Mouse (Mus musculus) erythroblast, adult 5-6 weeks (primary cell): ENCODE results near the gene Prkcg. TPM values are rescaled to one million over a fixed set of nuclear protein-coding genes. Genes with fewer than 3 reads are reported as not detected.

Source experiments
- ATAC-seq: replicated peaks from 2 replicates; pipeline ENCODE4 v1.8.0; 2016; ENCODE audit warnings: moderate number of reproducible peaks, mild to moderate bottlenecking, moderate TSS enrichment, inconsistent platforms; ENCODE audit not compliant: poor library complexity, low FRiP score, severe bottlenecking
- total RNA-seq, 2 experiments: library from RNA; stranded (forward) in 1 of 2; stranded (reverse) in 1 of 2; fragments of 150-400 nt in 1 of 2; fragments of 200-764, 138-1000 nt in 1 of 2; gene quantifications; 2 replicates each; pipeline versions ENCODE4 v1.2.3 to v1.2.4; 2015 to 2017; ENCODE audit warnings: low replicate concordance in 2 of 2

Gene Prkcg
- total RNA-seq, 2 experiments from 2014 or later = 0.77 TPM; not detected in 1

DNA sequence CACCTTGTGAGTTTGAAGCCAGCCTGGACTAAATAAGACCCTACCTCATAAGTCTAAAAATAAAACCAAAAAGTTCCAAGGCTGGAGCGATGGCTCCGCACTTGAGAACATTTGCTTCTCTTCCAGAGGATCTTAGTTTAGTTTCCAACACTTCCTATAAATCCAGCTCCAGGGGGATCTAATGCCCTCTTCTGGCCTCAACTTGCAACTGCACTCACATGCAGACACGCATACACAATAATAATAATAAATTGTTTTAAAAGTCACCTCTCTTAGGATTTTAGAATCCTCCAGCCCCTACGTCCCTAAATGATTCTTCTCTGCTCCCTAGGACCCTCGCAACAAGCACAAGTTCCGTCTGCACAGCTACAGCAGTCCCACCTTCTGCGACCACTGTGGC lies 21.3 kb downstream of the Prkcg start:
- ATAC-seq = no peak

DNA sequence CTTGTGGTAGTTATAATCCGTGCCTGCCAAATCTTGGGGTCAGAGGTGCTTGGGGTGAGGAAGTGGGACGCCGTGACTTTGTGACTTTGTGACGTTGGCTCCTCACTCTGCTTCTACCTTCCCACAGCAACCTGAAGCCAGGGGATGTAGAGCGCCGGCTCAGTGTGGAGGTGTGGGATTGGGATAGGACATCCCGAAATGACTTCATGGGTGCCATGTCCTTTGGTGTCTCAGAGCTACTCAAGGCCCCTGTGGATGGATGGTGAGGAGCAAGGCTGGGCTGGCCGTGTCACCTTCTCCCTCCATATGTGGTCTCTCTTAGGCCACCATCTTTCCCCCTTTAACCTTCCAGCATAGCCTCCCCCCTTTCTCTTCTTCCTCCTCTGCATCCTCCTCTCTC lies 24.6 kb downstream of the Prkcg start:
- no peak for ATAC-seq

GRCm38 (mm10) chr7:3314121-3314520 lies 25.1 kb downstream of the Prkcg start:
- ATAC-seq = no peak

DNA sequence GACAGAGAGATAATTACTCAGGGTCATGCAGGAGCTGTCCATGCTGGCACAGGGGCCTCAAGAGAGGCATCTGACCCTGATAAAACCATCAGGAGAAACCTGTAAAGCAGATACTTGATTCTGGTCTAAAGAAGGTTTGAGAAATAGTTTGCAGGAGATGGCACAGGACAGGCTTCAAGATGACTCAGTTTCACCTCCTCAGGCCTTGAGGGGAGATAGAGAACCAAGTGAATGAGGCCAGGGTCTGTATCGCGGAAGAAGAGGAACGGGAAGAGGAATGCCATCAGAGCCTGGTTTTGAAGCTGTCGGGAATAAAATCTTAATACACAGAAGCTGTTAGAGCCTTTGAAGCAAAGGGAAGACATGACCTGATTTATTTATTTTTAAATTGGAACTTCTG lies 28.7 kb downstream of the Prkcg start:
- ATAC-seq = no peak

DNA sequence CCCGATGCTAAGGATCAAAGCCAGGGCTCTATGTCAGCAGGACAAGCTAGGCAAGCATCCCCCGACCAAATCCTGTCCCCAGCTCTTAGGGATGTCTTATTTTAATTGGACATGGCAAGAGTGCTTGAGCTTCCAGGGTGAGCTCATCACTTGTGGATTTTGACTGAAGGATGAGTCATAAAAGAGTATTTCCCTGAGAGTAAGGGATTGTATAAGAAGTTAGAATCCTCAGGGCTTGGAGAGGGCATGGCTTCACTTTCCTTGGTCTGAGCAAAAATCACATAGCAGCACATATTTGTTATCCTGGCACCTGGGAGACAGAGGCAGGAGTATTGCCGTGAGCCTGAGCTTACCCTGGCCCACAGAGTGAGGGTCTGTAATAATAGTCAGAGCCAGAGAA lies 31.9 kb downstream of the Prkcg start:
- ATAC-seq = no peak

DNA sequence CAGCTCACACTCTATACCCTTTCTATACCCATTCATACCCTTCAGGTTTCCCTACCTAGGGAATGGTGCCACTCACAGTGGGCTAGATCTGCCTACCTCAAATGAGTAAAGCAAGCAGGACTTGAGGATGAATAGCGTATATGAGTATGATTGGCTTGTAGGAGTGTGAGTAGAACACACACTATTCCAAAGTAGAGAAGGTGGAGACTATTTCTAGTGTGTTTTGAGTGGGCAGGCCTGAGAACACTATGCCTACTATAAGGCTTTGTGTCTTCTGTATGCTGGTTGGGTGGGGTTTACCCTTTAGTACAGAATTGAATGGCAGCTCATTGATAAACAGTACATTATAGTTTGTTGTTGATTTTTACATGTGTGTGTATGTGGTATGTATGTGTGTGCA lies 34.8 kb downstream of the Prkcg start:
- ATAC-seq = no peak

DNA sequence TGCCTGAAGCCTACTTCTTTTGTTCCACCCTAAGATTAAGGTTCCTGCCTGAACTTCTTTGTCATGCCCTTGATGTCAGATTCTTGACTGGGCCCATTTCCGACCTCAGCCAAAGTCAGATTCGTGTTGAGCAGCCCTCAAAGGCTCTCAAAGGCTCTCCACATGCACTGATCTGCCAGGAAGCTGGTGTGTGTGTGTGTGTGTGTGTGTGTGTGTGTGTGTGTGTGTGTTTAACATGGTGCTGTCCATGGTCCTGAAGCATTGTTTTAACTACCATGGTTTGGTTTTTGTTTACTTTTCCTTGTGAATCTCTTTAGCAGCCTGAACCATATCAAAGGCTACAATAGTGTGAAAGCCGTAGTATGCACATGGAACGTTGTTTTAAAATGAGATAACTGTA lies 39.0 kb downstream of the Prkcg start:
- ATAC-seq = no peak

GRCm38 (mm10) chr7:3329776-3330546 lies 41.0 kb downstream of the Prkcg start:
- ATAC-seq = no peak

DNA sequence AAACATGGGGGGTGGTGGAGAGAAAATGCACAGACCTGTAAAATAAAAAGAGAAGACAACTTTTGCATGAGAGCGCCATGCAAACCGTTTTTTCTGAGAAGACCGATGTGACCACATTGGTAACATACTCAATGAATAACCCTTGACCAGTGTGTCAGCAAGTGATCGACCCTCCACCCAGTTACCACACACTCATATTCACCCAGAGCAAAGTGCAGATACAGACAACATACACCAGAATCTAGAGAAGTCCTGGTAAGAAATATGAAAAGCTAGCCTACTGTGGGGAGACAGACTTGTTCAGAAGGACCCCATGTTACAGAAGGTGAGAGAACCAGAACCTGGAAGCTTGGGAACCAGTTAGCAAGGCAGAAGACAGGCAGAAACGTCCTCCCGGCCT lies 42.2 kb downstream of the Prkcg start:
- no peak for ATAC-seq

DNA sequence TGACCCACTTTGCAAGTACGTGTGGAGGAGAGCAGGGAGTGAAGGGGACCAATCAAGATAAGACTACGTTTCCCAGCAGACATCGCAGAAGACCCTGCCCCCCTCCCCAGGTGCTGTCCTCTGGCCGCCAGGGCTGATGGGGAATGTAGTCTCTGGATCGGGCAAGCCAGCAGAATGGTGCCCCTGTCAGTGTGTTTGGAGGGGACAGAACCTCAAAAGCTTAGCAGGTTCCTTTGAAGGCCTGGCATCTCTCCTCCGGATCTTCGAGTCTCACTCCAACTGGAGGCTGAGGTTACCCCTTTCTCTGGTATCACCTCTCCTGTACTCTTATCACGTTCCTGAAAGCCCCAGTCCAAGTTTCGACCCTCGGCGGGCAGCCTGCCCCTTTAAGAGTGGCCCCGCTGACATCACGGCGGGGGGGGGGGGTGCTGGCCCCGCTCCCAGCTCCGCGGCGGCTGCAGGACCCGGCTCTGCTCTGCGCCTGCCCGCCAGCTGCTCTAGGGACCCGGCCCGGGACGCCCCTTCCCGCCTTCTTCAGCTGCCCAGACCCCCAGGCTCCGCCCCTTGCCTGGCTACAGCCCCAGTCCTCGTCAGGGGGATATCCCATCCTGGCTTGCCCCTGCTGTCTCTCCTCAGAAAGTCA lies 42.7 kb downstream of the Prkcg start:
- ATAC-seq = no peak

DNA sequence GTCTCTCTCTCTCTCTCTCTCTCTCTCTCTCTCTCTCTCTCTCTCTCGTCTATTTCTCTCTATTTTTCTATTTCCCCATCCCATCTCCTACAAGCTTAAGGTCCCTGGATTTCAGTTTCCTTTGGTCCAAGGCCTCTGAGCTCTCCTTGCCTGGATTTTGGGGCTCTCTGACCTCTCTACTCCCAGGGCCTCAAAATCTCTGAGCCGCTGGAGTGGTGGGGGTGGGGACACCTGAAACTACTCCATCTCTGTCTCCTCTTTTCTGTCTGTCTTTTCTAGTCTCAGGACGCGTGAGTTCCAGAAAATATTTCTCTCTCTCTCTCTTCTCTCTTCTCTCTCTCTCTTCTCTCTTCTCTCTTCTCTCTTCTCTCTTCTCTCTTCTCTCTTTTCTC lies 43.2 kb downstream of the Prkcg start:
- ATAC-seq = no peak

- ATAC-seq = no peak
Measured at GRCm38 (mm10) chr7:3332619-3333521, 43.9 kb downstream of the Prkcg start, which contains the start of gene Cacng7. Gene Cacng7, plus strand, starts transcription at chr7:3332955.

DNA sequence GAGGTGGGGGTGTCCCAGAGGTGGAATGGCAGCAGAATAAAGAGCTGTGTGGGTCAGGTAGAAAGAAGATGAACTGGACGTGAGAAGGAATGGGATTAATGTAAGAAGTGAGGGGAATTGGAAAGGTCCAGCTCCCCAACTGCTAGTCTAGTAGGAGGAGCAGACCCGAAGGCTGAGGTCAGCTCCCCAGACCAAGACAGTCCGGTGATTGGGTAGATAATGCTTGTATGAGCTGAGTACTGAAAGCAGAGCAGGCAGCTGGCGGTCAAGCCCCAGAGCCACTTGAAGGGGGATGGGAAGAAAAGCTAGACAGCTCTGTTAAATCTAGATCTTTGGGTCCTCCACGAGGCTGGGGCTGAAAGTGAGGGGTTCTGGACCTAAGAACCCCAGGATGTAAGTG lies 44.6 kb downstream of the Prkcg start:
- ATAC-seq = no peak

- ATAC-seq = no peak
Measured at GRCm38 (mm10) chr7:3336412-3336811, 47.4 kb downstream of the Prkcg start.

DNA sequence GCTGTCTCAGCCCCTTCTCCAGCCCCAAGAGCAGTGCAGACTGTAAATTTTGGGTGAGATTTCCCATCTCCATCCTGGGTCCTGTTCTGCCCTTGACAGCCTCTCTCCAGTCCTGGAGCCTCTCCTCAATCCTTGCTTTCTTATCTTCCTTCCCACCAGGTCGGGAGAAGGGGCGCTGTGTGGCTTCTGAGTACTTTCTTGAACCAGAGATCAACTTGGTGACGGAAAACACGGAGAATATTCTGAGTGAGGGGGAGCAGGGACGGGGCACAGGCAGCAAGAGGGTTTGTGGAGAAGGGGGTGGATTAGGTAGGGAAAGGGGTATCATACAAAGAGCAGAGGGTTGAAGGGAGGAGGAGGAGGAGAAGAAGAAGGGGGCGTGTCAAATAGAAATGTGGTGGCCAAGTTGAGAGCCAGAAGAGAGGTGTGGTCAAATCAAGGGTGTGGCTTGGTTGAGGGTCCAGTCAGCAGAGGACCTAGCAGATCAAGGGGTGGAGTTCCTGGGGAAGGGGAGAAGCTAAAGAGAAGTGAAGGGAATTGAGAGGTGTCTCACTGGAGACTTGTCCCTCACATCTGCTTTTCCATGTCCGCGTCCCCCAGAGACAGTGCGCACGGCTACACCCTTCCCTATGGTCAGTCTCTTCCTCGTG lies 49.4 kb downstream of the Prkcg start:
- no peak for ATAC-seq

- no peak for ATAC-seq
Measured at GRCm38 (mm10) chr7:3339010-3339409, 50.0 kb downstream of the Prkcg start.

- ATAC-seq = no peak
Measured at GRCm38 (mm10) chr7:3343861-3344260, 54.9 kb downstream of the Prkcg start.

- ATAC-seq = no peak
Measured at GRCm38 (mm10) chr7:3345301-3345700, 56.3 kb downstream of the Prkcg start.

- no peak for ATAC-seq
Measured at GRCm38 (mm10) chr7:3347366-3348287, 58.6 kb downstream of the Prkcg start.
